Mouse (Mus musculus) erythroid progenitor cell, adult 5-6 weeks (primary cell): Measurements from ENCODE around the gene Zcchc24. TPM values are rescaled to one million over a fixed set of nuclear protein-coding genes. Genes with fewer than 3 reads are reported as not detected.

ENCODE experiments used
- ATAC-seq: replicated peaks from 2 replicates; pipeline ENCODE4 v1.8.0; 2016; ENCODE audit warnings: moderate number of reproducible peaks, mild to moderate bottlenecking, moderate TSS enrichment, inconsistent platforms; ENCODE audit not compliant: poor library complexity, low FRiP score, severe bottlenecking
- total RNA-seq, 2 experiments: library from RNA; stranded (forward) in 1 of 2; stranded (reverse) in 1 of 2; fragments of 150-400 nt in 1 of 2; fragments of 186-747, 209-891 nt in 1 of 2; gene quantifications; 2 replicates each; pipeline versions ENCODE4 v1.2.3 to v1.2.4; 2015 to 2017; ENCODE audit warnings: low replicate concordance in 2 of 2

Zcchc24 gene
- total RNA-seq, 2 experiments from 2014 or later, result 0.61 to 2.9 TPM

DNA sequence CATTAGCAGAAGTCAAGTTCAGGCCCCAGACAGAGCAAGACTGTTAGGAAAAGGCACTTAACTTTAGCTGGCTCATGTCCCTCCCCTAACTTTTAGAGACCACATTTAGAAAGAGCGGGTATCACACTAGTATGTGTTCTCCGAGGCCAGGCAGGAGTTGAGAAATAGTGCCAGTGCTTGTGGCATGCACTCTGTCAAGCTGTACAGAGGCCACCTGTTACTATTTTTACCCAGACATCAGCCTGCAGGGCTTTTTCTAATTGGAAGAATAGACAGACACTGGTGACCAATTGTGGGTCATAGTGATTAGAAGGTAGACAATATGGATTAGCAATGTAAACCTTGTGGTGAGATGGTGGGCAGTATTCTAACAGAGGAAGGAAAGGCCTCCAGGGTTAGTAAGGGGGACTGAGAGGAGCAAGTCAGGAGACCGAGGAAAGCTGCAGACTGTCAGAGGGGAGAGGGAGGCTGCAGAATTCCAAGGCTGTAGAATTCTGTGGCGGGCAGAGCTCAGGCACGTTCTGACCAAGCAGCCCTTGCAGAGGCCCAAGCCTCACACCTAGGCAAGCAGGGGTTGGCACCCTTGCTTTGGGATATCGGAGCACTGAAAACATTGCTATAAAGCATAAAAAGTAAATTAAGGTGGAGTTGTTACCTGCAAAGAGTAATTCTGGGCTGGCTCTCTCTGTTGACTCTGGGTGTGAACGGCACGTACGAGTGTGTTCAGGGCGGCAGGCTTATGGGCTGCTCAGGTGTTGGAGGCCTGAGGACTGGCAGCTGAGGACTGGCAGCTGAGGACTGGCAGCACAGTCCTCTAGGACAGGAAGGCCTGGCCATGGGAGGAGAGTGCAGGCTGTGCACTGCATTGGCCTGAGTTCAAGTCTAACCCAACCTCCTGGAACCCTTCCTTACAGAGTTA lies 81.6 kb downstream of the Zcchc24 start:
- ATAC-seq, result no peak

DNA sequence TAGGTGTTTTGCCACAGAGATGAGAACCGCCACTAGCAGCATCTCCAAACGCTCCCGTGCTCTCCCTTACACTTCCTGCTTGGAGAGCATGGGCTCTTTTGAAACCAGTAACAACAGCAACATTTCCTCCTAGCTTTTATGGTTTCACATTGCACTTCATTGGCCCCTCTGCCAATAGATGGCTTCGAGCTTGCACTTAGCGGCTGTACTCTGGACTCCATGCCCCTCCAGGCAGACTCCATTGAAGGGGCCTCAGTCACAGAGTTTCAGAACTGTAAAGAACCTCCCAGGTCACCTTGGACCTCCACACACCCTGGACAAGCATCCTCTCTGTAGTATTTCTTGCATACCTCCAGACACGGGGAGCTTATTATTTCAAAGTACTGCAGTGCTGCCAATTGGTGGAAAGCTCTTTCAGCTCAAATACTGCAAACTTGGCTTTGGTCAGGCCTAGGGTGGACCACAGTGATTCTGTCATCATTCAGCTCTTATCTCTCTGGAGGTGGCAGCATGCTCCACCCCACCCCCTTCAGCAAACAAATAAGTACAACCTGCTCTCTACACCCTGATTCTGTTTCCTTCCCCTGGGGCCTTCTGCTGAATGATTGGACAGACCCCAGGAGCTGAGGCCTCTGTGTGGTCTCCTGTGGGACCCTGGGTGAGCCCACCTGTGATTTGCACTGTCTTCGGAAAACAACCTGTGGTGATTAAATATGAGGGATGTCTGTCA lies 82.5 kb downstream of the Zcchc24 start:
- ATAC-seq, result no peak

- no peak for ATAC-seq
Observed at GRCm38 (mm10) chr14:25682020-25682419, 86.8 kb downstream of the Zcchc24 start.

DNA sequence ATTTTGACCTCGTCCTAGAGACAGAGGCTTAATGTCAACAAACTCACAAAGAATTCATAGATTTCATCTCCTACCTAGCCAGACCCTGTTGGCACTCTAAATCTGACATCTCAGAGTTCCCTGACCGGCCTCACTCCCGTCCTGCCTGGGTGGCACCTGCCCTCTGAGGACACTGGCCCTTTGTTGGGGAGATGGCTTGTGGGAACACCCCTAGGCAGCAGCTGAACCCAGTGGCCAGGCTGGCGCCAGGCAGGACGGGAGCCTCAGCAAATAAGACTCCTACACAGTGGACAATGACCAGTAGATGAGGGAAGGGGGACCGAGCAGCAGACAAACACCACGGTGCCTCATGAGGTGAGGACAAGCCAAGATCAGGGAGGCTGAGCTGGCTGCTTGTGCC lies 89.2 kb downstream of the Zcchc24 start:
- ATAC-seq, result no peak

DNA sequence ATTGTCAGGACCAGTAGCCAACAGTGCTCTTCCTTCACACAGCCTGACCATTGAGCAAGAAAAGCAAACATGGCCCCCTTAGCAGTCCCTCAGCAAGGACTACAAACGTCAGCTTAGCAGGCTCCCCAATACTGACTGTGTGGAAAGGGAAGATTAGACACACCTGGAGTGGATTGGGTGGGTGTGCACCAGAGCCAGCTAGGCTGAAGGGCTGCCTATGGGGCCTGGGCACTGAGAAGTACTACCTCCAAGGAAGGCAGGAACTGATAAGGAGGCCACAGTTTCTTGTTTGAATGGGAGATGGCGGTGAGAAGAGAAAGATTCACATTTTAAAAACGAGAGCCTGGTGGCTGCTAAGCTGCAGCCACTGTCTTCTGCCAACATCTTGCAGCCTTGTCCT lies 101.3 kb downstream of the Zcchc24 start:
- ATAC-seq, result no peak

DNA sequence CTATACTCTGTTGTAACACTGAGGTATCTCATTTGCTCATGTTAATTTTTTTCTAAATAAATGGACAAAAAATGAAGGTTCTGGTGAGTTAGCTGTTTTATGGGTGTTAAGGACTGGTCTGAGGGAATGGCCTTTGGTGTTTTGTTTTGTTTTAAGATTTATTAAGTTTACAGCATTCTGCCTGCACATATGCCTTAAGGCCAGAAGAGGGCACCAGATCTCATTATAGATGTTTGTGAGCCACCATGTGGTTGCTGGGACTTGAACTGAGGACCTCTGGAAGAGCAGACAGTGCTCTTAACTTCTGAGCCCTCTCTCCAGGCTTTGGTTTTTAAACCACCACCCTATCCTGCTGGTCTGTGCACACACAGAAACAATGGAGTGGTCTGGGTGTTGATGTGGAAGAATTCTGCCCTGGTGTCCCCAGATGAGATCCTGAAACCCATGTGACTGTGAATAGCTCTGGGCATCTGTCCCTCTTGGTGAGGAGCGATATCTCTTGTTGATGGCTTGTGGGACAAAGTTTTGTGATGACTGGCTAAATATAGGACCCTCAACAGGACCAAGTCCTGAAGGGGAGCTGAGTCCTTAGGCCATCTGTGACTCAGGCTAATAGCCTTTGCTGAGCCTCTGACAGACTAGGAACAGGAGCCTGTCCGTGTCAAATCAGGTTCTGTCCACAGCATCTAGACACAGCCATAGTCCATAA lies 102.0 kb downstream of the Zcchc24 start:
- no peak for ATAC-seq

DNA sequence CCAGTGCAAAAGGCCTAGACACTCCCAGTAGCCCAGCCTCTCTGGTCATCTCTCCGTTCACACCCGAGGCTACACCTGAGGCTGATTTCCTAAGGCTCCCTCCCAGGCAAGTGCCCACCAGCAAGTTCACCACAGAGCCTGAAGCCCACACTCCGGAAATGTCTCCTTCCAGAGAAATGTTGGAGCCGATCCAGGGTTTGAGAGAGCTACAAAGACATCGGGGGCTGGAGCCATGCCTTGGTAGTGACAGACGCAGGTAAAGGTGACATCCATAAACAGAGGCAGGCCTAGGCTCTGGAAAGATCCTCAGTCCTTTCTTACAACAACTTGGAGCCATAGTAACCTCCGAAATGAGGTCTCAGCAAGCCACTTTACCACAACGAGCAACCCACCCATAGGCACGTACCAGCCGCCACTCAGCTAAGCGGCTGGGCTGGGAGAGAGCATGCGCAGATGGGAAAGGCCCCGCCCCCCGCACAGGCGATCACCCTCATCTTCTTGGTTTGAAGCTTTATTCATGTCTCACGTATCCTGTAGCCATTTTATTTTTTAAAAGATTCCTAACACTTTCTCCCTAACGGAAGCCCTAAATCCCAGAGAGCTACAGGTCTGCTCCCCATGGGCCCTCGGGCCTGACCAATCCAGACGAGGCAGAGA lies 103.4 kb downstream of the Zcchc24 start:
- no peak for ATAC-seq

GRCm38 (mm10) chr14:25664310-25664695 lies 104.5 kb downstream of the Zcchc24 start:
- ATAC-seq, result no peak

- ATAC-seq, result no peak
Observed at GRCm38 (mm10) chr14:25663649-25664309, 105.1 kb downstream of the Zcchc24 start.

Other genes with a start within 250 kb of the Zcchc24 start
- 4.2 and 14.1 TPM in 2 replicates for gene Ppif, start 74.9 kb downstream of the Zcchc24 start, total RNA-seq (2015; ENCODE audit: low replicate concordance)
- gene Ppif, start 74.9 kb downstream of the Zcchc24 start, total RNA-seq (2017; ENCODE audit: low replicate concordance), result 0.91 and 1.9 TPM in 2 replicates
- gene Anxa11, start 73.1 kb upstream of the Zcchc24 start, total RNA-seq (2015; ENCODE audit: low replicate concordance), result 12.3 and 26.0 TPM in 2 replicates
- 2.1 and 5.1 TPM in 2 replicates for gene Anxa11, start 73.1 kb upstream of the Zcchc24 start, total RNA-seq (2017; ENCODE audit: low replicate concordance)
- gene Plac9a, start 134.1 kb upstream of the Zcchc24 start, total RNA-seq (2015; ENCODE audit: low replicate concordance), result not detected in 2 replicates
- not detected in 2 replicates for gene Plac9a, start 134.1 kb upstream of the Zcchc24 start, total RNA-seq (2017; ENCODE audit: low replicate concordance)
- 2.9 and 11.3 TPM in 2 replicates for gene Tmem254a, start 158.6 kb upstream of the Zcchc24 start, total RNA-seq (2015; ENCODE audit: low replicate concordance)
- not detected in 2 replicates for gene Tmem254a, start 158.6 kb upstream of the Zcchc24 start, total RNA-seq (2017; ENCODE audit: low replicate concordance)
- gene Cphx1, start 169.3 kb upstream of the Zcchc24 start, total RNA-seq (2015; ENCODE audit: low replicate concordance), result not detected in 2 replicates
- gene Cphx1, start 169.3 kb upstream of the Zcchc24 start, total RNA-seq (2017; ENCODE audit: low replicate concordance), result not detected in 2 replicates
- gene Duxbl1, start 209.5 kb upstream of the Zcchc24 start, total RNA-seq (2015; ENCODE audit: low replicate concordance), result not detected in 2 replicates
- not detected in 2 replicates for gene Duxbl1, start 209.5 kb upstream of the Zcchc24 start, total RNA-seq (2017; ENCODE audit: low replicate concordance)